Comparison of ENCODE assay signal across 8 mouse cellular contexts in the genomic region with DNA sequence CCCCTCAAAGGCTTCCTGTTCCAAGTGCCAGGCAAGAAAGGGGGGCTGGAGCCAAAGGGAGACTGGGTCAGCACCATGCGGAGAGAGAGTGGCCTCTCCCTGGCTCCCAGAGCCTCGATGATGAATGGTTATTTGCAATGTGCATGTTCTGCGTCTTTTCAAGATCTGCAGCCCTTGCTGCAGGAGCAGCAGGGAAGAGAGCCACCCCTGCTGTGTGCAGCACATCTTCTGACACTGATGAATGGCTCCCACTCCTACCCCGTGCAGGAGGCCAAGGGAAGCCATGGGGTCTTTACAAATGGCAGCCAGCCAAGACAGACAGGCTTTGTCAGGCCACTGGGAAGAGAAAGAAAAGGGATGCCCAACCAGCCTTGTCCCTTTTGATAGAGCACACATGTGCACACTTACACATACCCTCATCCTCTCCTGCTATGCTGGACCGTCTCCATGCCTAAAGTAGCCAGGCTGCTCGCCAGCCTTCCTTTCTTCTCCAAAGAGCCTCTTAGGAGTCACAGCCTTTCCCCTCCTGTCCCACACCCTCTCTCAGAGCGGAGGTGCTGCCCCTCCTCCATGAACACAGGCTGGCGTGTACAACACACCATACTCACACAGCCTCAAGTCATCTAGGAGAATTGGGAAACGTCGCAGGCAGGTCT.
DNase-seq lines count a peak whose midpoint lies in the region; ATAC-seq and TF ChIP-seq lines count a peak whose summit lies in the region.

No protein-coding gene starts in this region.

- 0 out of 2 replicates have a peak overlapping the region, but pooled peaks have one; percentile 48 for H3K4me2 ChIP-seq in forebrain, embryonic 14.5 days (ENCODE audit: low read length)
- H3K4me2 ChIP-seq in neural tube, embryonic 15.5 days, result peak overlapping the region; percentile 46

- peak overlapping the region; percentile 57 for H3K9ac ChIP-seq in forebrain, embryonic 14.5 days (ENCODE audit: low read length)
- peak overlapping the region; percentile 24 for H3K9ac ChIP-seq in neural tube, embryonic 15.5 days (replicated peaks)

- DNase-seq in cerebellum, adult 2 months, result peak; percentile 40 to 41
- no peak for DNase-seq in cerebellum, adult 9-10 months
- peak; percentile 87 for DNase-seq in brain, embryonic 14.5 days (ENCODE audit: low read depth)
- DNase-seq in forebrain, embryonic 14.5 days (ENCODE audit: low spot score), result peak; percentile 71
- DNase-seq in kidney, postnatal 14 days, result peak; percentile 50
- DNase-seq in left cerebral cortex, postnatal 25 days (ENCODE audit: low spot score in 2 of 2), result no peak
- DNase-seq in gastrocnemius, adult 8-10 months (ENCODE audit: low spot score in 2 of 2), result no peak

- no peak overlapping the region for H3K4me3 ChIP-seq in cerebellum, adult 2 months (replicated peaks; ENCODE audit: insufficient read depth, low read depth, low read length)
- no peak overlapping the region for H3K4me3 ChIP-seq in forebrain, embryonic 14.5 days (ENCODE audit: low read depth, low read length)
- no peak overlapping the region for H3K4me3 ChIP-seq in neural tube, embryonic 15.5 days (replicated peaks)

- H3K4me1 ChIP-seq in cerebellum, adult 2 months (ENCODE audit: control insufficient read depth, insufficient read depth, low read length), result peaks cover 30% of the 10 kb centered on the region
- H3K4me1 ChIP-seq in forebrain, embryonic 14.5 days (ENCODE audit: control insufficient read depth, insufficient read depth, low read length), result peaks cover 52% of the 10 kb centered on the region
- peaks cover 82% of the 10 kb centered on the region for H3K4me1 ChIP-seq in neural tube, embryonic 15.5 days

- no peak for TF ChIP-seq POLR2A in cerebellum, adult 2 months (IDR thresholded peaks at IDR 0.05; ENCODE audit: borderline replicate concordance, insufficient read depth, low read length)
- no peak for TF ChIP-seq POLR2A in brain, embryonic 14.5 days (IDR thresholded peaks at IDR 0.05; ENCODE audit: borderline replicate concordance, extremely low read depth, insufficient read depth, insufficient read length, poor library complexity, severe bottlenecking)

- intact Hi-C loops in left cerebral cortex, postnatal 25 days (cut with DNase I), result no loop called here

- WGBS in cerebellum, adult 2 months, result 38% methylated on average over 10 of the region's 10 CpGs
- WGBS in forebrain, embryonic 14.5 days, result 20% methylated on average over 10 of the region's 10 CpGs
- 12% methylated on average over 10 of the region's 10 CpGs for WGBS in neural tube, embryonic 15.5 days

- TF ChIP-seq CTCF in cerebellum, adult 2 months (IDR thresholded peaks at IDR 0.05; ENCODE audit: borderline replicate concordance, insufficient read depth, low read depth, low read length), result no peak
- no peak for TF ChIP-seq CTCF in brain, embryonic 14.5 days (IDR thresholded peaks at IDR 0.05; ENCODE audit: borderline replicate concordance, extremely low read depth, insufficient read depth, insufficient read length)

- H3K27ac ChIP-seq in cerebellum, adult 2 months (ENCODE audit: insufficient read depth, low read length), result peak overlapping the region; percentile 1; the same call in 1 of the 2 replicates
- H3K27ac ChIP-seq in forebrain, embryonic 14.5 days (ENCODE audit: low read depth, low read length), result peak overlapping the region; percentile 96
- peak overlapping the region; percentile 92 for H3K27ac ChIP-seq in neural tube, embryonic 15.5 days (replicated peaks)

- no peaks in the 10 kb centered on the region for H3K27me3 ChIP-seq in cerebellum, adult 2 months (ENCODE audit: control insufficient read depth, insufficient read depth, low read length)
- H3K27me3 ChIP-seq in forebrain, embryonic 14.5 days (replicated peaks; ENCODE audit: control insufficient read depth, insufficient read depth, low read length), result no peaks in the 10 kb centered on the region
- H3K27me3 ChIP-seq in neural tube, embryonic 15.5 days (replicated peaks), result no peaks in the 10 kb centered on the region

- H3K9me3 ChIP-seq in forebrain, embryonic 14.5 days (replicated peaks; ENCODE audit: control insufficient read depth, low read length), result no peaks in the 10 kb centered on the region
- no peaks in the 10 kb centered on the region for H3K9me3 ChIP-seq in neural tube, embryonic 15.5 days (replicated peaks)

- no peaks in the 10 kb centered on the region for H3K36me3 ChIP-seq in forebrain, embryonic 14.5 days (ENCODE audit: control insufficient read depth, insufficient read depth, low read length)
- no peaks in the 10 kb centered on the region for H3K36me3 ChIP-seq in neural tube, embryonic 15.5 days

- ATAC-seq in forebrain, embryonic 14.5 days, result peak; percentile 10; the same call in 1 of the 2 replicates
- ATAC-seq in neural tube, embryonic 15.5 days (ENCODE audit: low FRiP score), result peak; percentile 48

Comparison
In these comparisons a context has a peak if more than half of its experiments do, and no peak if none do; other contexts are left out.
1. DNase-seq: peak in cerebellum, adult 2 months (2 of 2), brain, embryonic 14.5 days (single experiment), forebrain, embryonic 14.5 days (single experiment) and kidney, postnatal 14 days (single experiment); none in cerebellum, adult 9-10 months (single experiment), left cerebral cortex, postnatal 25 days (0 of 2) and gastrocnemius, adult 8-10 months (0 of 2).
2. H3K27ac ChIP-seq: peak in every context shown above with its lines; median percentile 96 in forebrain, embryonic 14.5 days; 92 in neural tube, embryonic 15.5 days; 1 in cerebellum, adult 2 months.